Mouse (Mus musculus) midbrain, embryonic 11.5 days (tissue): ENCODE data around the gene Pias3. TPM values are rescaled to one million over a fixed set of nuclear protein-coding genes. Genes with fewer than 3 reads are reported as not detected.
"Not testable (repeated sequence)": the region's sequence is repeated elsewhere in the genome, so short reads cannot be mapped to it uniquely, and the experiment has no call there.

Source experiments
- ATAC-seq: fragments of 200-750 bp; cut with Nextera tagmentation; 2 replicates; pipeline ENCODE4 v1.8.0; 2017; ENCODE audit warnings: moderate TSS enrichment, moderate library complexity; ENCODE audit not compliant: low FRiP score
- DNase-seq: peaks from one replicate; pipeline ENCODE4 v3.0.0; 2015; ENCODE audit warnings: low spot score; ENCODE audit errors: missing footprints
- H3K27ac ChIP-seq: fragments of 300-500 bp; sonication (generic); 2 replicates; pipeline ENCODE4 v1.5.1; 2014; ENCODE audit warnings: low read depth, low read length
- H3K27me3 ChIP-seq: fragments of 300-500 bp; sonication (generic); 2 replicates; pipeline ENCODE4 v1.6.1; 2014; ENCODE audit warnings: mild to moderate bottlenecking, low read length, moderate library complexity, mixed read lengths; ENCODE audit not compliant: control insufficient read depth, insufficient read depth
- H3K36me3 ChIP-seq: fragments of 300-500 bp; sonication (generic); 2 replicates; pipeline ENCODE4 v1.6.1; 2014; ENCODE audit warnings: mild to moderate bottlenecking, low read length, moderate library complexity, mixed read lengths; ENCODE audit not compliant: control insufficient read depth, insufficient read depth
- H3K4me1 ChIP-seq: fragments of 300-500 bp; sonication (generic); 2 replicates; pipeline ENCODE4 v1.6.1; 2014; ENCODE audit warnings: low read length; ENCODE audit not compliant: control insufficient read depth, insufficient read depth
- H3K4me2 ChIP-seq: fragments of 300-500 bp; sonication (generic); 2 replicates; pipeline ENCODE4 v1.6.1; 2014; ENCODE audit warnings: mild to moderate bottlenecking, moderate library complexity
- H3K4me3 ChIP-seq: fragments of 300-500 bp; sonication (generic); 2 replicates; pipeline ENCODE4 v1.5.1; 2014; ENCODE audit warnings: low read depth, low read length
- H3K9ac ChIP-seq: fragments of 300-500 bp; sonication (generic); 2 replicates; pipeline ENCODE4 v1.6.1; 2014; ENCODE audit warnings: low read length
- H3K9me3 ChIP-seq: fragments of 300-500 bp; sonication (generic); 2 replicates; pipeline ENCODE4 v1.6.1; 2016; ENCODE audit warnings: low read length; ENCODE audit not compliant: control insufficient read depth
- WGBS: fragments of 180-500 bp; shearing (Covaris S2); extraction: QIAGEN DNeasy Blood & Tissue Kit; methylation state at CpG from one replicate; pipeline ENCODE4 v1.1.7; 2014; 5-methylcytosine and 5-hydroxymethylcytosine counted together
- polyA plus RNA-seq: library from polyadenylated mRNA; unstranded; fragments of >200 nt; fragmentation: Nextera tagmentation; extraction: Ambion mirVana; gene quantifications from 2 replicates; pipeline ENCODE4 v1.2.1, GENCODE M21; 2014

Pias3 gene
- 26.8 and 29.2 TPM in 2 replicates for polyA plus RNA-seq

GRCm38 (mm10) chr3:96696198-96696765 lies at the start of gene Pias3:
Pias3 (plus strand) TSS chr3:96696384.
- no peak for DNase-seq
- WGBS, result under 1% methylated on average over 35 of the region's 35 CpGs
- H3K27ac ChIP-seq, result peak within 1 kb of the TSS; percentile 90
- peaks cover 11% of the 10 kb centered on the region; the same call in 1 of the 2 replicates for H3K4me1 ChIP-seq
- no peaks in the 10 kb centered on the region for H3K27me3 ChIP-seq
- peak; percentile 82 for ATAC-seq
- H3K9me3 ChIP-seq, result no peaks in the 10 kb centered on the region
- peak within 1 kb of the TSS; percentile 71 for H3K4me2 ChIP-seq
- peak within 1 kb of the TSS; percentile 81 for H3K4me3 ChIP-seq
- H3K36me3 ChIP-seq, result peaks cover 2% of the 10 kb centered on the region; the same call in 1 of the 2 replicates
- H3K9ac ChIP-seq, result peak within 1 kb of the TSS; percentile 86

GRCm38 (mm10) chr3:96647365-96647764 lies 48.8 kb upstream of the Pias3 start:
- ATAC-seq, result no peak
- Histone ChIP-seq H3K9ac (no peak overlapping the region), H3K4me3 (no peak overlapping the region), H3K27me3 (no peaks in the 10 kb centered on the region), H3K4me1 (no peaks in the 10 kb centered on the region), H3K9me3 (no peaks in the 10 kb centered on the region), H3K36me3 (peaks cover 3% of the 10 kb centered on the region; the same call in 1 of the 2 replicates), H3K4me2 (no peak overlapping the region), H3K27ac (no peak overlapping the region)
- WGBS, result 68% methylated on average over 3 of the region's 3 CpGs
- no peak for DNase-seq

GRCm38 (mm10) chr3:96660901-96661300 lies 35.3 kb upstream of the Pias3 start:
- Histone ChIP-seq H3K9ac (no peak overlapping the region), H3K4me3 (no peak overlapping the region), H3K36me3 (no peaks in the 10 kb centered on the region), H3K9me3 (no peaks in the 10 kb centered on the region), H3K27ac (no peak overlapping the region), H3K27me3 (no peaks in the 10 kb centered on the region), H3K4me2 (no peak overlapping the region), H3K4me1 (peaks cover 3% of the 10 kb centered on the region; the same call in 1 of the 2 replicates)
- WGBS, result 86% methylated on average over 2 of the region's 2 CpGs
- DNase-seq, result no peak
- ATAC-seq, result no peak

GRCm38 (mm10) chr3:96662731-96663316 lies 33.4 kb upstream of the Pias3 start:
- Histone ChIP-seq H3K4me3 (peak overlapping the region; percentile 12; the same call in 1 of the 2 replicates), H3K36me3 (no peaks in the 10 kb centered on the region), H3K27me3 (no peaks in the 10 kb centered on the region), H3K4me2 (peak overlapping the region; percentile 44), H3K4me1 (peaks cover 3% of the 10 kb centered on the region; the same call in 1 of the 2 replicates), H3K9ac (peak overlapping the region; percentile 52), H3K9me3 (no peaks in the 10 kb centered on the region), H3K27ac (no peak overlapping the region)
- 49% methylated on average over 8 of the region's 8 CpGs for WGBS
- no peak for ATAC-seq
- no peak for DNase-seq

- peak overlapping the region; percentile 44 for H3K4me2 ChIP-seq
- DNase-seq (peak; percentile 99), ATAC-seq (peak; percentile 83)
- no peaks in the 10 kb centered on the region for H3K27me3 ChIP-seq
- peak overlapping the region; percentile 52 for H3K9ac ChIP-seq
- H3K36me3 ChIP-seq, result no peaks in the 10 kb centered on the region
- H3K27ac ChIP-seq, result no peak overlapping the region
- no peaks in the 10 kb centered on the region for H3K9me3 ChIP-seq
- H3K4me3 ChIP-seq, result peak overlapping the region; percentile 12; the same call in 1 of the 2 replicates
- 5% methylated on average over 18 of the region's 18 CpGs for WGBS
- H3K4me1 ChIP-seq, result peaks cover 3% of the 10 kb centered on the region; the same call in 1 of the 2 replicates
Observed at GRCm38 (mm10) chr3:96663432-96664239, 32.5 kb upstream of the Pias3 start.

- 92% methylated on average over 7 of the region's 7 CpGs for WGBS
- not testable (repeated sequence) for H3K9ac ChIP-seq, H3K4me2 ChIP-seq, H3K4me3 ChIP-seq, H3K4me1 ChIP-seq, H3K9me3 ChIP-seq, H3K36me3 ChIP-seq, ATAC-seq, H3K27ac ChIP-seq, H3K27me3 ChIP-seq
- peak; percentile 6 for DNase-seq
Observed at GRCm38 (mm10) chr3:96665732-96666363, 30.3 kb upstream of the Pias3 start.

GRCm38 (mm10) chr3:96666916-96667315 lies 29.3 kb upstream of the Pias3 start:
- DNase-seq (no peak), ATAC-seq (no peak)
- Histone ChIP-seq H3K4me2 (no peak overlapping the region), H3K27ac (no peak overlapping the region), H3K4me1 (peaks cover 4% of the 10 kb centered on the region; the same call in 1 of the 2 replicates), H3K4me3 (no peak overlapping the region), H3K27me3 (no peaks in the 10 kb centered on the region; the same call in 1 of the 2 replicates), H3K36me3 (no peaks in the 10 kb centered on the region), H3K9ac (no peak overlapping the region), H3K9me3 (no peaks in the 10 kb centered on the region)
- 92% methylated on average over 5 of the region's 5 CpGs for WGBS

GRCm38 (mm10) chr3:96667316-96667715 lies 28.9 kb upstream of the Pias3 start:
- no peak for ATAC-seq
- H3K4me3 ChIP-seq, result no peak overlapping the region
- H3K36me3 ChIP-seq, result no peaks in the 10 kb centered on the region
- 53% methylated on average over 1 of the region's 1 CpGs for WGBS
- peaks cover 4% of the 10 kb centered on the region; the same call in 1 of the 2 replicates for H3K4me1 ChIP-seq
- H3K9me3 ChIP-seq, result no peaks in the 10 kb centered on the region
- DNase-seq, result peak; percentile 81
- no peak overlapping the region for H3K27ac ChIP-seq
- H3K4me2 ChIP-seq, result no peak overlapping the region
- H3K9ac ChIP-seq, result no peak overlapping the region
- H3K27me3 ChIP-seq, result no peaks in the 10 kb centered on the region; the same call in 1 of the 2 replicates
